Mouse (Mus musculus): ENCODE results near the gene Prkar2a.

- TF ChIP-seq CTCF (IDR thresholded peaks at IDR 0.05; ENCODE audit: borderline replicate concordance, insufficient read depth, low read length): no peak
- TF ChIP-seq POLR2A (IDR thresholded peaks at IDR 0.05; ENCODE audit: low read depth, low read length): no peak
These were observed 97.4 kb downstream of the Prkar2a start for GRCm38 (mm10) chr9:108786494-108786893.
